Mouse (Mus musculus): ENCODE data around the gene Itgal. TPM values are rescaled to one million over a fixed set of nuclear protein-coding genes. Genes with fewer than 3 reads are reported as not detected.

The Itgal gene
- total and polyA plus RNA-seq, 3 experiments: 0.92 to 9.7 TPM; not detected in 1

- Histone ChIP-seq H3K9ac (ENCODE audit: control insufficient read depth, low read depth, low read length, poor library complexity, severe bottlenecking) (peak overlapping the region; percentile 95), H3K36me3 (ENCODE audit: control insufficient read depth in 1 of 2, insufficient read depth in 2 of 2, low read length in 2 of 2) (peaks cover 0 to 24% of the 10 kb centered on the region in 2 experiments; a peak in 3 of 4 replicates), H3K27ac (ENCODE audit: control insufficient read depth, low read depth, low read length) (peak overlapping the region; percentile 65), H3K4me1 (ENCODE audit: control insufficient read depth in 1 of 2, insufficient read depth in 2 of 2, low read length in 2 of 2) (peaks cover 3 to 21% of the 10 kb centered on the region in 2 experiments; a peak in 3 of 4 replicates), H3K79me2 (ENCODE audit: control insufficient read depth, insufficient read depth, low read length, poor library complexity) (peaks cover 23% of the 10 kb centered on the region), H3K4me3 (ENCODE audit: control insufficient read depth in 1 of 2, insufficient read depth in 1 of 2, low read depth in 2 of 2, low read length in 2 of 2) (peak overlapping the region; percentile 83 to 87), H3K27me3 (ENCODE audit: control insufficient read depth in 1 of 2, insufficient read depth in 2 of 2, low read length in 2 of 2) (no peaks in the 10 kb centered on the region), H3K9me3 (replicated peaks; ENCODE audit: insufficient read depth, low read length) (no peaks in the 10 kb centered on the region)
- DNase-seq (ENCODE audit: low read depth, low spot score): peak; percentile 43
- TF ChIP-seq RCOR1 (IDR thresholded peaks at IDR 0.05; ENCODE audit: low read depth, low read length) (no peak), SMC3 (IDR thresholded peaks at IDR 0.05; ENCODE audit: low read depth, low read length) (no peak), BHLHE40 (IDR thresholded peaks at IDR 0.05; ENCODE audit: borderline replicate concordance, low read depth, low read length) (no peak), POLR2AphosphoS5 (IDR thresholded peaks at IDR 0.05; ENCODE audit: borderline replicate concordance, low read depth, low read length) (peak; percentile 79; the same call in 1 of the 2 replicates), UBTF (IDR thresholded peaks at IDR 0.05; ENCODE audit: borderline replicate concordance, insufficient read depth, low read depth, low read length) (no peak), MYC (IDR thresholded peaks at IDR 0.05; ENCODE audit: low read depth, low read length) (no peak), ETS1 (IDR thresholded peaks at IDR 0.05; ENCODE audit: low read depth, low read length) (0 out of 2 replicates have a peak, but pooled peaks have one; percentile 5), CHD1 (IDR thresholded peaks at IDR 0.05; ENCODE audit: low read depth, low read length) (0 out of 2 replicates have a peak, but pooled peaks have one; percentile 24), MAX (IDR thresholded peaks at IDR 0.05; ENCODE audit: low read length) (no peak)
Measured at GRCm38 (mm10) chr7:127273118-127273923, 22.7 kb upstream of the Itgal start.

- H3K9ac ChIP-seq (ENCODE audit: control insufficient read depth, low read depth, low read length, poor library complexity, severe bottlenecking): peak within 1 kb of the TSS; percentile 95
- H3K9me3 ChIP-seq (replicated peaks; ENCODE audit: insufficient read depth, low read length): no peaks in the 10 kb centered on the region
- peak within 1 kb of the TSS; percentile 65 for H3K27ac ChIP-seq (ENCODE audit: control insufficient read depth, low read depth, low read length)
- H3K27me3 ChIP-seq (ENCODE audit: control insufficient read depth in 1 of 2, insufficient read depth in 2 of 2, low read length in 2 of 2): no peaks in the 10 kb centered on the region
- peaks cover 23% of the 10 kb centered on the region for H3K79me2 ChIP-seq (ENCODE audit: control insufficient read depth, insufficient read depth, low read length, poor library complexity)
- peaks cover 3 to 21% of the 10 kb centered on the region in 2 experiments; a peak in 3 of 4 replicates for H3K4me1 ChIP-seq (ENCODE audit: control insufficient read depth in 1 of 2, insufficient read depth in 2 of 2, low read length in 2 of 2)
- peak within 1 kb of the TSS; percentile 83 to 87 for H3K4me3 ChIP-seq (ENCODE audit: control insufficient read depth in 1 of 2, insufficient read depth in 1 of 2, low read depth in 2 of 2, low read length in 2 of 2)
- DNase-seq (ENCODE audit: low read depth, low spot score): peak; percentile 97
- H3K36me3 ChIP-seq (ENCODE audit: control insufficient read depth in 1 of 2, insufficient read depth in 2 of 2, low read length in 2 of 2): peaks cover 0 to 24% of the 10 kb centered on the region in 2 experiments; a peak in 3 of 4 replicates
- TF ChIP-seq RCOR1 (IDR thresholded peaks at IDR 0.05; ENCODE audit: low read depth, low read length) (no peak), MAX (IDR thresholded peaks at IDR 0.05; ENCODE audit: low read length) (peak; percentile 95), RAD21 (IDR thresholded peaks at IDR 0.05; ENCODE audit: low read depth, low read length) (no peak), CHD2 (IDR thresholded peaks at IDR 0.05; ENCODE audit: low read length) (peak; percentile 90), MAFK (IDR thresholded peaks at IDR 0.05; ENCODE audit: borderline replicate concordance, low read depth, low read length) (no peak), UBTF (IDR thresholded peaks at IDR 0.05; ENCODE audit: borderline replicate concordance, insufficient read depth, low read depth, low read length) (no peak), CHD1 (IDR thresholded peaks at IDR 0.05; ENCODE audit: low read depth, low read length) (no peak), KAT2A (conservative IDR thresholded peaks at IDR 0.05; ENCODE audit: low read depth, low read length) (no peak; the same call in 1 of the 2 replicates), TCF12 (IDR thresholded peaks at IDR 0.05; ENCODE audit: low read depth, low read length) (peak; percentile 75), BHLHE40 (IDR thresholded peaks at IDR 0.05; ENCODE audit: borderline replicate concordance, low read depth, low read length) (peak; percentile 89), HCFC1 (IDR thresholded peaks at IDR 0.05; ENCODE audit: low read depth, low read length) (peak; percentile 84), POLR2A (IDR thresholded peaks at IDR 0.05; ENCODE audit: control insufficient read depth in 1 of 2, insufficient read depth in 1 of 2, low read depth in 1 of 2, low read length in 2 of 2, poor library complexity in 1 of 2) (peak; percentile 99 to 100), TAL1 (IDR thresholded peaks at IDR 0.05; ENCODE audit: low read length) (no peak), POLR2AphosphoS5 (IDR thresholded peaks at IDR 0.05; ENCODE audit: borderline replicate concordance, low read depth, low read length) (peak; percentile 93), POLR2AphosphoS2 (IDR thresholded peaks at IDR 0.05; ENCODE audit: low read length) (peak; percentile 99), NRF1 (IDR thresholded peaks at IDR 0.05; ENCODE audit: insufficient read depth, low read depth, low read length, poor library complexity, severe bottlenecking) (no peak), EP300 (IDR thresholded peaks at IDR 0.05; ENCODE audit: low read depth in 1 of 2, low read length in 2 of 2) (peak in 1 of 2 experiments; percentile 53; a peak in 2 of 4 replicates), USF1 (IDR thresholded peaks at IDR 0.05; ENCODE audit: low read depth, low read length) (peak; percentile 92), TBP (IDR thresholded peaks at IDR 0.05; ENCODE audit: low read depth, low read length) (peak; percentile 99), MYB (IDR thresholded peaks at IDR 0.05; ENCODE audit: low read depth, low read length) (peak; percentile 66), JUND (IDR thresholded peaks at IDR 0.05; ENCODE audit: low read depth, low read length) (no peak), USF2 (IDR thresholded peaks at IDR 0.05; ENCODE audit: borderline replicate concordance in 1 of 2, insufficient read depth in 1 of 2, low read depth in 1 of 2, low read length in 2 of 2) (0 out of 4 replicates have a peak, but pooled peaks of 1 of the 2 experiments have one; percentile 52)
Measured at GRCm38 (mm10) chr7:127273925-127274789, 21.9 kb upstream of the Itgal start, which contains the start of gene Sephs2. Gene Sephs2, minus strand, starts transcription at chr7:127274055.

Data from MEL (cell line).